Mouse (Mus musculus): ENCODE measurements at regions not wholly inside any gene's neighbourhood (a gene's known extent, or its start where the extent isn't known, plus 50 kb on each side); places are given as distances from the start of the nearest gene placed in this dataset.

DNA sequence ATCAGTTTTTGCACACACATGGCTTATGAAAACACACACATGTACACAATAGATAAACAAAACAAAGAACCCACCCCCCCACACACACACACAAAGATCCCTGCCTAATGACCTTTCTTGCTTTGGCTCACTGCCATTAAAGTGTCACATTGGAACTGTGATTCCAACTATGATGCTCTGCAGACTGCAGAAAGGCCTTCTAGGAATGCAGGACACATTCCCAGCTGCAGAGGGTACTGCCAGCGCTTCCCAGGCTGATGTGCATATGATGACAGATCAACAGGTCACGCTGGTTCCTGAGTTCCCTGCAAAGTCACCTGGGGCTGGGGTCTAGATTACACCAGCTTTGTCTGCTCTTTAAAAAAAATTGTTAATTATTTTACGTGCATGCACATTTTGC is 68.1 kb upstream of the Ppm1j start:
- H3K4me3 ChIP-seq (ENCODE audit: insufficient read depth, low read length) = no peak overlapping the region
- TF ChIP-seq POLR2A (IDR thresholded peaks at IDR 0.05; ENCODE audit: extremely low read depth, insufficient read depth, low read length) (no peak), CTCF (IDR thresholded peaks at IDR 0.05; ENCODE audit: extremely low read depth, insufficient read depth, low read length) (no peak)

DNA sequence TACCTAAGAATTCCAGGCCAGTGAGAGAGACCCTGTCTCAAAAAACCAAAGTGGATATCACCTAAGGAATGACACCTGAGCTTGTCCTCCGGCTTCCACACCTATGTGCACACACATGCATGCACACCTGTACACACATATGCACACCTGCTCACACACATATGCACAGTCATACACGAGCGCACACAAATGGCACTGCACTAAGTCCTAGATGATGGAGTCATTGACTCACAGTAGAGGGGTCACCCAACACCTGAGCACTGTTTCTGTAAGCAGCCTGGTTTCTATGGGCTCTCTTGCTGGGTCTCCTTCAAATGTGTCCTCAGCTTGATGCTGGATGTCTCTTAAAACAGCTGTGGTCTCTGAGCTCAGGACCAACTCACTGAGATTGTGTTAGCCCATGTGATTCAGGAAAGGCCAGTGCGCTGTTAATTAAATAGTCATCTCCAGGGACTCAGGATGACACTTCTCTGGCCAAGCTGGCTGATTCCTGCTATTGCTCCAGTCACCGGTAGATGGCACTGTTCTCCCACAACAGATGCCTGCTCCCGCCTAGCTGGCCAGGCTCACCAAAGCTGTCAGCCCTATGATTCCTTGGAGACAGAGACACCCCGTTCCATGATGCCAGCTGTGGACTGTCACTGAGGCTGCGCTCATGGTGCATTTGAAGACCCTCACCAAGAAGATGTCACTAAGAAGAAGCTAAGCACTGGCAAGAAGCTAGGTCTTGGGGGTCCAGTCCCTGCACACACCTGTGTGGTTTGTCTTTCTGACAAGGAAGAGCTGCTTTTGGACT is 66.8 kb upstream of the Ppm1j start:
- no peak overlapping the region for H3K4me3 ChIP-seq (ENCODE audit: insufficient read depth, low read length)
- H3K27ac ChIP-seq (ENCODE audit: insufficient read depth, low read length) = no peak overlapping the region
- TF ChIP-seq POLR2A (IDR thresholded peaks at IDR 0.05; ENCODE audit: extremely low read depth, insufficient read depth, low read length) (no peak), CTCF (IDR thresholded peaks at IDR 0.05; ENCODE audit: extremely low read depth, insufficient read depth, low read length) (peak; percentile 99)
- no peaks in the 10 kb centered on the region for H3K4me1 ChIP-seq (ENCODE audit: control insufficient read depth, insufficient read depth, low read length)

More for the DNA sequence above, 68.1 kb upstream of the Ppm1j start:
- no peaks in the 10 kb centered on the region for H3K4me1 ChIP-seq (ENCODE audit: control insufficient read depth, insufficient read depth, low read length)
- H3K27ac ChIP-seq (ENCODE audit: insufficient read depth, low read length) = no peak overlapping the region

DNA sequence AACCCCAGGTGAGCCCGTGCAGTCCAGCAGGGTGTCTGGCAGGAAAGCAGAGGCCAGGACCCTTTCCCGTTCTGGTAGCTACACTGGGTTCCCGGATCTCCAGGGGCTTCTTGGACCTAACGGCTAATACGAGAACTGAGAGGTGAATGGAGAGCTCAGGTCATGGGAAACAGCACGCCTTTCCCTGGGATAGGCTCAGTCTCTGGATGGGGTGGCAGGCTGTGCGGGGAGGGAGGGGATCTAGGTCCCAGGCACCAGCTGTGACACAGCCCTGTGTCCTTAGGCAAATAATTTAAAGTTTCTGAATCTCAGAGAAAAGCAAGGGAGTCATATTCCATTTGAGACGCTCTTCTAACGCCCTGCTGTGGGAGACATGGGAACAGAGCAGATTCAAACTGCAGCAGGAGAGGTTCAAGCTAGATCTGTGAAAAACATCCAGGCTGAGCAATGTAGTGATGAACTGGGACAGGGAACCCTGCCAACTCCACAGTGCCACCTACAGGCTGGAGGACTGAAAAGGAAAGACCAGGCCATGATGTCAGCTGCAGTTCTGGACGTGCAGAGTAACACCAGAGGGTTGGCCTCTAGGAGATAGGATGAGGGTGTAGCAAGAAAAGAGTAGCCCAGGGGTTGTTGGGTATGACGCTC is 66.1 kb upstream of the Ppm1j start:
- peak; percentile 26; the same call in 1 of the 2 replicates for TF ChIP-seq CTCF (IDR thresholded peaks at IDR 0.05; ENCODE audit: extremely low read depth, insufficient read depth, low read length)
- no peak for TF ChIP-seq POLR2A (IDR thresholded peaks at IDR 0.05; ENCODE audit: extremely low read depth, insufficient read depth, low read length)
- Histone ChIP-seq H3K4me1 (ENCODE audit: control insufficient read depth, insufficient read depth, low read length) (no peaks in the 10 kb centered on the region), H3K27ac (ENCODE audit: insufficient read depth, low read length) (no peak overlapping the region), H3K4me3 (ENCODE audit: insufficient read depth, low read length) (no peak overlapping the region)
